Mouse (Mus musculus): ENCODE results near the gene Anapc7. TPM values are rescaled to one million over a fixed set of nuclear protein-coding genes. Genes with fewer than 3 reads are reported as not detected.
"Not testable (repeated sequence)": the region's sequence is repeated elsewhere in the genome, so short reads cannot be mapped to it uniquely, and the experiment has no call there.

Gene Anapc7
- total RNA-seq, 2 experiments from 2014 or later, result 33.9 to 37.5 TPM

DNA sequence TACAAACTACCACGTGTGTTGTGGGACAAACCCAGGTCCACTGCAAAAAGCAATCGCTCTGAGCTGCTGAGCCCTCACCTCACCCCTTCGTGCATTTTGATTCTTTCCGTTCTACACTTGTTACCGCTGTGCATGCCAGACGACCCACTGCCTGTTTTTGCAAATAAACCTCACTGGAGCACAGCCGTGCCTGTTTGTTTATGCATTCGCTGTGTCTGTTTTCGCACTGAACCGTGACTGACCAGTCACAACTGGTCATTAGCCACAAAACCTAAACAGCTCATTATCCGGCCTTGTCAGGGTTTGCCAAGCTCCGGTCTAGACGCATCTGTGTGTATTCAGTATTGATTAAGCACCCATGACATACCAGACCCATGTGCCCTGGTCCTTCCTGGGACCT, 19.3 kb upstream of the Anapc7 start:
- no peak for DNase-seq
- intact Hi-C loops (cut with DNase I), result loop anchor here (5.0 kb wide), 1 partner anchor 45 kb away; no protein-coding TSS in a partner anchor

DNA sequence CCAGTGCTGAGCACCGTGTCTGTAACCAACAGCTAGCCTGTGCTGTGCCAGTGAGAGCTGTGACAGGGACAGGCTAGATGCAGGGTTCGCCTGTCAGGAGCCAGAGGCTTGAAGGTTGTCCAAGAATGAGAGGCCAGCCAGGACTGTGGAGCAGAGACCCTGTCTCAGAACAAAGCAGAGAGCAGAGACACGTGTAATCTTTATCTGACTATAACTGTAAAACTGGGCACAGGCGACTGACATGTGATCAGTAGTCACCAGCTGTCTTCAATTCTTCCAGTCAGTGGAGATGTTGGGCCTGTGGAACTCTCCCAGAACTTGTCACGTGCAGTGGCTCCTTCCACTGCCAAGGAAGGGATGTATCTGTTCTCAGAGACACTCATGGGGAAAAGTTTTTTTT, 18.7 kb upstream of the Anapc7 start:
- DNase-seq, result peak; percentile 71 to 77
- intact Hi-C loops (cut with DNase I), result loop anchor here (5.0 kb wide), 1 partner anchor 45 kb away; no protein-coding TSS in a partner anchor

DNA sequence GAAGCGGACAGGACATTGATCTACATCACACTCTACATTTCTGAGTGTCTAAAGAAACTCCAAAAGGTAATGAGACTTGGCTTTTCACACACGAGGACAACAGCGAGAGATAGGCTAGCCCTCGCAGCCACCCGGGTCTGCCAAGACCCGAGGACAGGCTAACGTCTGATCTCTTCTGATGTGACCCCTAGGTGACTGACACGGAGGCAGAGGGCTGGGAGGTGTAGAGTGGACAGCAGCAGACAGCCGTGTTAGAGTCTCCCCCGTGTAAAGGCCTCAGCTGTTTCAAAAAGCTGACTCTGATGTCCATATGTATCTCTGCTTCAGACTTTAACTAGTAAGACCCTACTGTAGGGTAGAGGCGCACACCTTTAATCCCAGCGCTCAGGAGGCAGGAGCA, 18.1 kb upstream of the Anapc7 start:
- intact Hi-C loops (cut with DNase I), result loop anchor here (5.0 kb wide), 1 partner anchor 44 kb away; no protein-coding TSS in a partner anchor
- no peak for DNase-seq

DNA sequence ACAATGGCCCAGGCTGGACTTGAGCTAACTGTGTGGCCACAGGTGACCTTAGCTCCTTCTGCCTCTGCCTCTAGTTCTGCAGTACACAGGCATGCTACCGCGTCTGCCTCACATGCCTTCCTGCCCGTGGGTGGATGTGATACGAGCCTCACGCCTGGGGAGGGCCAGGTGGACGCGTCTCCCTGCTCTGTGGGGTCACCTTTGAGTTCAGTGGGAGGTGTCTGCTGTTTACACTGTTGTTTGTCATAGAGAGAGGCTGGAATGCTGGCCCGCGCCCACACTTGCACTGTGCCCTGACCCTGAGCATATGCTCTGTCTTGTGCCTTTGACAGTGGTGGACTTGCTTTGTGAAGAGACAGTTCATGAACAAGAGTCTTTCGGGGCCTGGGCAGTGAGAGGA, 16.0 kb upstream of the Anapc7 start:
- DNase-seq, result no peak
- intact Hi-C loops (cut with DNase I), result no loop called here

DNA sequence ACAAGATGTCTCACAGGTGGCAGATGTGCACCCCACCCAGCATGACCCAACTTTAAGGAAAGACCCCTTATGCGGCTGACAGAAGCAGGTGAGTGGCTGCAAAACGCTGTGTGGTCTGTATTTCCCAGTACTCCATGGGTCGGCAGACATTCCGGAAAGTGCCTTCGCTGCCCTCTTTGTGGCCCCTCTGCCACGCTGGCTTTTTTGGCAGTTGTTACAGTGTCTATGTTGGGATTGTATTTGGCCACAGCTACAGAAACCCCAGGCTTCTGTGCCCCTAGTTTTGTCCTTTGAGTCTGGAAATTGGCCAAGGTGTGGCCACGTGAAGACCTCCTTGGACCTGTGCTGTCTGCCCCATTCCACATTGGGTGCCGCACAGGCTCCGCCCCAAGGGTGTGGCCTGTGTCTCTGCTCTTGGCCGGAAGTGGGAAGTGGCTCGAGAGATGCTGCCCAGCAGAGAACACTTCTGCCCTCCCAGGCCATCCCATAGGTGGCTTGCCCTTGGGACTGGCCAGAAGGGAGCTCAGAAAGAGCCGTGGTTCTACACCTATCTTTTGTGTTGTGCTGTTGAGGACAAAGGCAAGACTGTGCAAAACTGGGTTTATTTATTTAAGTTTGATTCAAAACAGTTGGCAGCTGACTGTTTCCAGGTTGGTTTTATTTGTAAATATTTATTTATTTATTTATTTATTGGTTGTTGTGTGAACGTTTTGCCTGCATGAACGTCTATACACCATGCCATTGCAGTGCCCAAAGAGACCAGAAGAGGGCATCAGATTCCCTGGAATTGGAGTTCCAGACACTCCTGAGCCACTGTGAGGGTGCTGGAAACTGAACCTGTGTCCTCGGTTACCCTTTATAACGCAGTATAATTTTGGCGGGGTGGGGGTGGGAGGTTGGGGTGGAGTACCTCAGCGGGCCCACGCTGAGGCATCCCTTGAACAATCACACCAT, 11.5 kb upstream of the Anapc7 start:
- intact Hi-C loops (cut with DNase I), result no loop called here
- DNase-seq, result no peak

DNA sequence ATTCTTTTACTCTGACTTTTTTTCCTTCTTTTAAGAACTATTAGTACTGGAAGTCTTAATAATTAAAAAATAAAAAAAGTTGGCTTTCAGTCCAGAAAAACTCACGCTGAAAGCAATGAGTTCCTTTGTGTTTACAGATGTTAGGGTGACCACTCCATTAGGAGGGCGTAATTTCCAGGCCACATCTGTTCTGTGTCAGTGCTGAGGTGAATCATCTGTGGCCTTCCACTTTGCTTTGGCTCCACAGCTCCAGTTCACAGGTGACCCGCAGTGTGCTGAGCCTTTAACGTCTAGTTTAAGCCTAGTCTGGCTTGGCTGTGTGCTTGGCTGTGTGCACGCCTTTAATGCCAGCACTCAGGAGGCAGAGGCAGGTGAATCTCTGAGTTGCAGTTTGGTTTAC, 9.6 kb upstream of the Anapc7 start:
- intact Hi-C loops (cut with DNase I), result no loop called here
- DNase-seq, result peak in 1 of 2 experiments; percentile 33

DNA sequence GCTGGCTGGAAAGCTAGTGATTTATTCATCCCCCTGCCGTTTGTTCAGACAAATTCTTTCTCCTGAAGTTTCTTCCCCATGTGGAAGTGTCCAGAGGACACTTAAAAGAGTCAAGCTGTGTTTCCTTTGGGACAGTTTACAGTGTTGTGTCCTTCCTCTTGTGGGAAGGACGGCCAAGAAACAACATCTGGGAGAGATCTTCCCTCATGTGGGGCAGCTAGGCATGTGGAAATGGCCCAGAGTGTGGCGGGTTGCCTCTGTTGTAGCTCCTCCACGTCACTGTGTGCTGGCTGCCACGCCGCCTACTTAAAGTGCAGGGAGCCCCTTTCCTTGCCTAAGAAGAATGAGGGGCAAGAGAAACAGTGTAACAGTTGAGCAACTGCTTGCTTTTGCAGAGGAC, 8.7 kb upstream of the Anapc7 start:
- DNase-seq, result peak; percentile 47 to 48

DNA sequence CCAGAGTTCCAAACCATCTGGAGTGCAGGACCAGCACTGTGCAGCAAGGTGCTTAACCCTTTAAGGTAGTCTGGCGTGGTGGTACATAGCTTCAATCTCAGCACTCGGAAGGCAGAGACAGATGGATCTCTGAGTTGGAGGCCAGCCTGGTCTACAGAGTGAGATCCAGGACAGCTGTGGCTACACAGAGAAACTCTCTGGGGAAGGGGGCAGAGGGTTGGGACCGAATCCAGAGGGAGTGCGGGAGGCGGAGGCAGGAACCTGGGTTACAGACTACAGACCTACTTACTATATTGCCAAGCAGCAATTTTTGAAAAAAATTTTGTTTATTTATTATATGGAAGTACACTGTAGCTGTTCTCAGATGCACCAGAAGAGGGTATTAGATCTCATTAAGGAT, 7.1 kb upstream of the Anapc7 start:
- no peak for DNase-seq
- intact Hi-C loops (cut with DNase I), result no loop called here

More for the DNA sequence above, 8.7 kb upstream of the Anapc7 start:
- intact Hi-C loops (cut with DNase I), result no loop called here

DNA sequence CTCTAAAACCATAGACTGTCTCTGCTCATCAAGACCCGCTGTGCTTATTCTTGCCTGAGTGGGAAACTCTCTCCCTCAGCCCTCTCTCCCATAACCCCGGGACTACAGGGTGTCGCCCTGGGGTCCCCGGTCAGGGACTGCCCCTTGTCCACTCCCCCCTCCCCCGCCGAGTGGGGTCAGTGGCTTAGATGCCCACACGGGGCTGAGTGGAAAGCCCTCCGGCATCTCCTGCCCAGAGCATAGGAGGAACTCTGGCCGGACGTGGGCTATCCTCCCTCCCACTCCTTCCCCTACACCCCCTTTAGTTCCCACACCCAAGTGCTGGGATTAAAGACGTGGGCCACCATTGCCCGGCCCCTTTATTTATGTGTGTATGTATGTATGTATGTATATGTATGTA, 6.0 kb upstream of the Anapc7 start:
- no peak for DNase-seq
- intact Hi-C loops (cut with DNase I), result no loop called here

DNA sequence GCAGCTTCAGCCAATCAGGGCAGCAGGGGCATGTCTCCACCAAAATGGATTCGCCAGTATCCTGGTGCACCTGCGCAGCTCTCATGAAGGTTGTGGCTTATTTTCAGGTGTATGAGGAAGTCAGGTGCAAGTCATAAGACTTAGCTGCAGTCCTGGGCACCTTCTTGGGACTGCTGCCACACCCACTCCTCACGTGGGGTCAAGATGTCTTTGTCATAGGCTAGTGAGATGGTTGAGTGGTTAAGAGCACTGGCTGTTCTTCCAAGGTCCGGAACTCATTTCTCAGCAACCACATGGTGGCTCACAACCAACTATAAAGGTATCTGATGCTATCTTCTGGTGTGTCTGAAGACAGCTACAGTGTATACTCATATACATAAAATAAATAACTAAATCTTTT, 817 bp upstream of the Anapc7 start:
- intact Hi-C loops (cut with DNase I), result loop anchor here (5.0 kb wide), 1 partner anchor 307 kb away; no protein-coding TSS in a partner anchor
- DNase-seq, result not testable (repeated sequence)

DNA sequence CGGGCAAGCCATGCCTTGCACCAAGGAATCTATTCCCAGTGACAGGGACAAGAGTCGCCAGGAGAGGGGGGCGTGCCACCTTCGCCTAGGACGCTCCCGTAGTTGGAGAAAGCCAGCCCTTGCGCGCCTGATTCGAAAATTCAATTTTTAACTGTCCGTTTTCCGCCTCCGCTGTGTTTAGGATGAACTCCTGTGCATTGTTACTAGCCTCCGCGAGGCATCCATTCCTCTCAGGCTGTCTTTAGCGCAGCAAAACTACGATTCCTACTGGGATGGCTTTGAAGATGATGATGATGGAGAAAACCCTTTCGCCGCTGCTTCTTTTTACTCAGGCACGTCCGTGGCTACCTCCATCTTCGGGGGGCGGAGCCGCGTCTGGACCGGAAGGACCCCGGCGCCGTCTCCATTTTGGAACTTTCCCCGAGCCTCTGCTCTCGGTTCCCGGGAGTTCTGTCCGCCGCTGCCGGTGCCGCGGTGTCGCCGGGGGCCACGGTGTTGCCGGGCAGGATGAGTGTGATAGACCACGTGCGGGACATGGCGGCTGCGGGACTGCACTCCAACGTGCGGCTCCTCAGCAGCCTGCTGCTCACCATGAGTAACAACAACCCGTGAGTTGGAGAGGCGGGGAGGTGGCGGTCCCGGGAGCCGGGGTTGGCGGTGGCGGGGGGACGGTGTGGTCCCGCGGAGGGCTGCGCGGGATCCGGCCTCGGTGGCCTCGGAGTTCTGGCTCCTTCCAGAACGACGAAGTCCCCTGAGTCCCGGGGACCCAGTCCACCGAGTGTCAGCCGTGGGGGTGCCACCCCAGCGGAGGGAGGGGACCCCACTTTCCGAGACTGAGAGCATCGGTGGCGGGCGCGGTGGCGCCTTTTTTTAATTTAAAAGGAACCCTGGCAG, 825 bp downstream of the Anapc7 start:
- DNase-seq, result peak; percentile 90 to 94
- intact Hi-C loops (cut with DNase I), result loop anchor here (5.0 kb wide), 1 partner anchor 305 kb away; no protein-coding TSS in a partner anchor

DNA sequence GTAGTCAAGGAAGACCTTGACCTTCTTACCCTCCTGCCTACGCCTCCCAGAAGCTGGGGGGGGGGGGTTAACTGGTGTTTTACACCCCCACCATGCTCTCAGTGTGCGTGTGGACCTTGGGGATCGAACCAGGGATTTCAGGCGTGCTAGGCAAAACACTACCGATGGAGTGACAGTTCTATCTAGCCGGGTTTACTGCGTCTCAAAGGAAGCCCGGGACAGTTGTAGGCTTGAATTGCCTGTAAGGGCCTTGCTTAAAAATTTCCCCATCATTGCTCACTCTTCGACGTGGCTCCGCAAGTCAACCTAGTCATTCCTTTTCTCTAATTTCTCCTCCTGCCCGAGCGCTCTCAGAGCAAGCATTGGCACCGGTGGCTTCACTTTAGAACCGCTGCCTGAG, 1.6 kb downstream of the Anapc7 start:
- intact Hi-C loops (cut with DNase I), result loop anchor here (5.0 kb wide), 1 partner anchor 304 kb away; no protein-coding TSS in a partner anchor
- no peak for DNase-seq

DNA sequence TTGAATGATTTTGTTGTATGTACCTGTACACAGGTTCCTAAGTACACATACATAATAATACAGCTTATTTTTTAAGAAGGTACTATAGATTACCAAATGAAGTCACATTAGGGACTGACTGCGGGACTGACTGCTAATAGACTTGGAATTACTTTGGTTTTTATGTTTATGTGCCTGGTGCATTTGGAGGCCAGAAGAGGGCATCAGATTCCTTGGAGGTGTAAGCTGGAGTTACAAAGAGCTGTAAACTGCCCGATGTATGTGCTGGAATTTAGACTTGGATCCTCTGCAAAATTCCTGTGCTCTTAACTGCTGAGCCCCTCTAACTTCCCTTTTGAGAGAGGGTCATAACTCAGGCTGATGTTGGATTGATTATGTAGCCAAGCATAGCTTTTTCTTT, 4.1 kb downstream of the Anapc7 start:
- intact Hi-C loops (cut with DNase I), result no loop called here

DNA sequence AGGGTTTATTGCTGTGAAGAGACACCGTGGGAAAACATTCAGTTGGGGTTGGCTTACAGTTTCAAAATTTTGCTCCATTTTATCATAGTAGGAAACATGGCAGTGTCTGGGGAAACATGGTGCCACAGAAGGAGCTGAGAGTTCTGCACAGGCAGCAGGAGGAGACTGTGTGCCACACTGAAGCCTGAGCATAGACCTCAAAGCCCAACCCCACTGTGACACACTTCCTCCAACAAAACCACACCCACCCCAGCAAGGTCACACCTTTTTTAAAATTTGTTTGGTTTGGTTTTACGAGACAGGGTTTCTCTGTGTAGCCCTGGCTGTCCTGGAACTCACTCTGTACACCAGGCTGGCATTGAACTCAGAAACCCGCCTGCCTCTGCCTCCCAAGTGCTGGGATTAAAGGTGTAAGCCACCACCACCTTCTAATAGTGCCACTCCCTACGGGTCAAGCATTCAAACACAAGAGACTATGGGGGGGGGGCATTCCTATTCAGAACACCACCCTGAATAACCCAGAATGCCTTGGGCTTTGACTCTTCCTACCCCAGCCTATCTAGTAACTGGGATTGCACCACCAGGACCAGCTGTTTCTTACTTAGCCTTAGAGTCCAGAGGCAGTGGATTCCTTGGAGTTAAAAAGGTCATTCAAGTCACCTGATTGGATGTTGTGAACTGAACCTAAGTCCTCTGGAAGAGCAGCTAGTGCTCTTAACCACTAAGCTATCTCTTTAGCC, 8.7 kb downstream of the Anapc7 start:
- no peak for DNase-seq
- intact Hi-C loops (cut with DNase I), result no loop called here

More for the DNA sequence above, 4.1 kb downstream of the Anapc7 start:
- no peak for DNase-seq

DNA sequence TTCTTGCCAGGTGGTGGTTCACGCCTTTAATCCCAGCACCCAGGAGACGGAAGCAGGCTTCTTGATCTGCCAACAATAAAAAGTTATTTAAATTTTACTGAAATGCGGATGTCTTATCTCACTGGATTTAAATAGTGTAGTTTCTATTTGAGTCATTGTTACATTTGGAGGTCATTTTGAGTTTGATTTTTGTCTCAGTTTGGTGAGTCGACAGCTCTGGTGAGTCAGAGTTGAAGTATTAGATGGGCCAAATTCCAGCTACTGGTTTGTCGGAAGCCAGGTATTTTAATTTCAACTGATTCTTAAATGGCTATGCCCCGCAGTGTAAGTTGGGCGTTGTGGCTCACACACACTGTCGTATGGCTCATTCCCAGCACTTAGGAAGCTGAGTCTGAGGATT, 9.7 kb downstream of the Anapc7 start:
- intact Hi-C loops (cut with DNase I), result no loop called here
- DNase-seq, result no peak

DNA sequence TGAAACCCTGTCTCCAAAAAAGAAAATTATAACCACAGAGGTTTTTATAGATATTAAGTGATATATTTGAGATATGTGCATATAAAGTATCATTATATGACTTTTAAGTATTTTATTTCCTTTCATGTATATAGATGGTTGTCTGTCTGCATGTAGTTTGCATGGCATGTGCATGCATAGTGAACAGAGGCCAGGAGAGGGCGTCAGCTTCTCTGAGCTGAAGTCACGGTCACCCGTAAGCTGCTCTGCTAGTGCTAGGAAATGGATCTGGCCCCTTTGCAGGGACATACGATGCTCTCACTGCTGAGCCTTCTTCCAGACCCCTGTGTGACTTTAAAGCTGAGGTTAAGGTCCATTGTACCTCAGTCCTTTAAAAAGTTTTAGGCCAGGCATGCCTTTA, 13.0 kb downstream of the Anapc7 start:
- no peak for DNase-seq
- intact Hi-C loops (cut with DNase I), result no loop called here

DNA sequence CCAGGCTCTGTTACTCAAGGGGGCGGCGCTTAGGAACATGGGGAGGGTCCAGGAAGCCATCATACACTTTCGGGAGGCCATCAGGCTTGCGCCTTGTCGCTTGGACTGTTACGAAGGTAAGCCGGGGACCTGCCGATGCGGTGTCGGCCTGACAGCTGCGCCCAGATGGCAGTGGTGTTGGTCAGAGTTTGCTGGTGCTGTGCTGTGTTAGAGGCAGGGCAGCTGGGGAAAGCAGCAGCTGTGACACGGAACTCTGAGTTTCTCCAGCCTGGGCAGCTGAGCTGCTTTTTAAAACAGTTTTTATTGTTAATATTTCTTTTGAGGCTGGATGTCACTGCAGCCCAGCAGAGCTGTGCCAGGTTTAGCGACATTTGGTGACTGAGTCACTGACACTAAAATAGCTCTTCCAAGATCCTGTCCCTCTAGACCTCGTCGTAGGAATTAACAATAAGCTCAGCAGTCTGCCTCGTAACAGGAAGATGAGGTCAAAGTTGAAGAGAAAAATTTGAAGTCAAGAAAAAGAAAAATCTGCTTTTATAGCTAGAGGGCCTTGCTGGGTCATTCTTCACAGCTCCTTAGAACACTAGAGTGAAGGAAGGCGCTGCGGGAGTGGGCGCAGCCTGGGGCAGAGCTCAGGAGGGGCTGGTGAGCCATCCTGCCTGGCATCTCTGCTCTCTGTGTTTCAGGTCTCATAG, 18.1 kb downstream of the Anapc7 start:
- DNase-seq, result peak; percentile 46 to 58

DNA sequence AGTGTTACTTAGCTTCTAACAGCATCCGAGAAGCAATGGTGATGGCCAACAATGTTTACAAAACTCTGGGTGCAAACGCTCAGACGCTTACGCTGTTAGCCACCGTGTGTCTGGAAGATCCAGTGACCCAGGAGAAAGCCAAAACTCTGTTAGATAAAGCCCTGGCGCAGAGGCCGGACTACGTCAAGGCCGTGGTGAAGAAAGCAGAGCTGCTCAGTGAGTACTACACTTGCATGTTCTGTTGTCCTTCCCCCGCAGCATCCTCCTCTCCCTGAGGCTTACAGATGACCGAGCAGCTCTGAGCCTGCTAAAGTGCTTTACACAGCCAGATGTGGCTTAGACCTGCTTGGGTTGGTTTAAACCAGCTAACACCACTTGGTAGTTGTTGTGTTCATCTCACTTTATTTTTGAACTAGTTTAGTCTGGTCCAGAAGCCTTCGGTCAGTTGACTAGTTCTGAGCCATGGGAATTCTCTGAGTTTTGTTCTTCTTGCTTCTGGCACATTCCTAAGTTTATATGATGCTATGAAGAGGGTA, 18.7 kb downstream of the Anapc7 start:
- DNase-seq, result peak; percentile 58 to 65
- intact Hi-C loops (cut with DNase I), result no loop called here

More for the DNA sequence above, 18.1 kb downstream of the Anapc7 start:
- intact Hi-C loops (cut with DNase I), result no loop called here

DNA sequence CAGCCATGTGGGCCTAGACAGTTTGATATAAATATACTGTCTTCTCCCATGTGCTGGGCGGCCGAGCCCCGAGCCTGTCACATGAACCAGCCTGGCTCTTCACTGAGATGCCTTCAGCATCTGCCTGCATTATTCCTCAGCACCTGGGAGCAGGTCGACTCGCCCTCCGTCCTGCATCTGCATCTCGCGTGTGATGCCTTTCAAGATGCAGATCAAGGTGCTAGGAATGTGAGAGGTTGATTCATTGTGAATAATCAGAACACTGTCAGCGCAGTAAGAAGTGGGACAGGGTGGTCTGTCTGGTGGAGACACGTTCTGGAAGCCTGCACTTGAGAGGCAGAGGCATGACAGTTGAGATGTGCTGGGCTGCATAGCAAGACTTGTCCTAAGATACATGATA, 23.0 kb downstream of the Anapc7 start:
- intact Hi-C loops (cut with DNase I), result no loop called here
- no peak for DNase-seq
